27 mouse cellular contexts compared by ENCODE assay signal in the genomic region with DNA sequence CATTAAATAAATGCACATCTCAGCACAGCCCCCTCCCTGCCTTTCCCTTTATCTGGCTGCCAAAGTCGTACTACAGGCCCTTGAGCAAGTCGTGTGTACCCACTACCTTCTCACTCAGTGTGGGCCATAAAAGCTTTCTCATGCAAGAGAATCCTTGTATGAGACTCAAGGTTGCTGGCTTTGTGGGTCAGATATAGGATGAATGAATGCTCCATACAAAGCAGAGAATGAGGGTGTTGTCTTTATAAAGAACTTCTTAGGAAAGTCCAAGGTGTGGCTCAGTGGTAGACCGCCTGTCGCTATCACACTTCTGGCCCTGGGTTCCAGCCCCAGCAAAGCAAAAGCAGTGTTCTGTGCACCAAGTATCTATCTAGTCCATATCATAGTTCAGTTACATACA. TPM values are rescaled to one million over a fixed set of nuclear protein-coding genes. Genes with fewer than 3 reads are reported as not detected.
DNase-seq lines count a peak whose midpoint lies in the region; ATAC-seq and TF ChIP-seq lines count a peak whose summit lies in the region.
"Had no signal": no experiment of that assay in that cellular context is flagged by ENCODE, and none has a peak within 500 bp of the region (broad histone marks: within the 10 kb centered on the region; RNA-seq: fewer than 3 reads in every experiment).

No protein-coding gene starts in this region.

- H3K9me3 ChIP-seq in forebrain, embryonic 12.5 days = no peaks in the 10 kb centered on the region
- H3K9me3 ChIP-seq in forebrain, postnatal 0 days (ENCODE audit: low read length) = no peaks in the 10 kb centered on the region
- H3K9me3 ChIP-seq in hindbrain, embryonic 13.5 days = no peaks in the 10 kb centered on the region
- no peaks in the 10 kb centered on the region for H3K9me3 ChIP-seq in hindbrain, embryonic 16.5 days (ENCODE audit: control insufficient read depth, low read length)
- H3K9me3 ChIP-seq in embryonic facial prominence, embryonic 14.5 days (ENCODE audit: control insufficient read depth, low read length) = no peaks in the 10 kb centered on the region
- no peaks in the 10 kb centered on the region for H3K9me3 ChIP-seq in kidney, embryonic 15.5 days (replicated peaks)
- H3K9me3 ChIP-seq: heart, embryonic 10.5 days; limb, embryonic 12.5 days; liver, embryonic 12.5 days; midbrain, embryonic 12.5 days; stomach, embryonic 15.5 days had no signal

- H3K4me2 ChIP-seq in forebrain, embryonic 12.5 days = 0 out of 2 replicates have a peak overlapping the region, but pooled peaks have one; percentile 5
- H3K4me2 ChIP-seq in forebrain, postnatal 0 days (ENCODE audit: low read depth) = no peak overlapping the region
- peak overlapping the region; percentile 93; the same call in 1 of the 2 replicates for H3K4me2 ChIP-seq in hindbrain, embryonic 13.5 days
- no peak overlapping the region; the same call in 1 of the 2 replicates for H3K4me2 ChIP-seq in hindbrain, embryonic 16.5 days (ENCODE audit: low read length)
- peak overlapping the region; percentile 98; the same call in 1 of the 2 replicates for H3K4me2 ChIP-seq in embryonic facial prominence, embryonic 14.5 days (ENCODE audit: low read depth, low read length)
- no peak overlapping the region for H3K4me2 ChIP-seq in kidney, embryonic 15.5 days
- H3K4me2 ChIP-seq: liver, embryonic 12.5 days; stomach, embryonic 15.5 days had no signal

- no peak overlapping the region for H3K27ac ChIP-seq in forebrain, embryonic 12.5 days
- H3K27ac ChIP-seq in forebrain, postnatal 0 days (ENCODE audit: low read depth, low read length) = no peak overlapping the region
- no peak overlapping the region for H3K27ac ChIP-seq in hindbrain, embryonic 13.5 days
- no peak overlapping the region for H3K27ac ChIP-seq in hindbrain, embryonic 16.5 days (ENCODE audit: low read depth, low read length)
- H3K27ac ChIP-seq in embryonic facial prominence, embryonic 14.5 days (replicated peaks; ENCODE audit: low read depth, low read length) = no peak overlapping the region
- no peak overlapping the region for H3K27ac ChIP-seq in kidney, embryonic 15.5 days
- H3K27ac ChIP-seq: heart, embryonic 10.5 days; limb, embryonic 12.5 days; liver, embryonic 12.5 days; midbrain, embryonic 12.5 days; stomach, embryonic 15.5 days had no signal

- 49% methylated on average over 4 of the region's 4 CpGs for WGBS in forebrain, embryonic 12.5 days
- 36% methylated on average over 4 of the region's 4 CpGs for WGBS in forebrain, postnatal 0 days
- WGBS in hindbrain, embryonic 13.5 days = 68% methylated on average over 4 of the region's 4 CpGs
- 55% methylated on average over 4 of the region's 4 CpGs for WGBS in hindbrain, embryonic 16.5 days
- 63% methylated on average over 4 of the region's 4 CpGs for WGBS in embryonic facial prominence, embryonic 14.5 days
- 69% methylated on average over 4 of the region's 4 CpGs for WGBS in kidney, embryonic 15.5 days

- peak overlapping the region; percentile 30; the same call in 1 of the 2 replicates for H3K9ac ChIP-seq in forebrain, embryonic 12.5 days
- H3K9ac ChIP-seq in forebrain, postnatal 0 days = no peak overlapping the region
- H3K9ac ChIP-seq in hindbrain, embryonic 13.5 days = no peak overlapping the region
- H3K9ac ChIP-seq in hindbrain, embryonic 16.5 days (ENCODE audit: low read depth, low read length) = no peak overlapping the region
- no peak overlapping the region for H3K9ac ChIP-seq in embryonic facial prominence, embryonic 14.5 days (ENCODE audit: low read depth, low read length)
- H3K9ac ChIP-seq in kidney, embryonic 15.5 days = no peak overlapping the region
- H3K9ac ChIP-seq: limb, embryonic 12.5 days; liver, embryonic 12.5 days; liver, postnatal 0 days; stomach, embryonic 15.5 days had no signal

- no peak overlapping the region for H3K4me3 ChIP-seq in forebrain, embryonic 12.5 days (replicated peaks)
- no peak overlapping the region for H3K4me3 ChIP-seq in forebrain, postnatal 0 days (ENCODE audit: low read depth, low read length)
- no peak overlapping the region for H3K4me3 ChIP-seq in hindbrain, embryonic 13.5 days
- no peak overlapping the region for H3K4me3 ChIP-seq in hindbrain, embryonic 16.5 days (ENCODE audit: low read length)
- H3K4me3 ChIP-seq in embryonic facial prominence, embryonic 14.5 days (ENCODE audit: low read depth, low read length) = no peak overlapping the region
- H3K4me3 ChIP-seq in kidney, embryonic 15.5 days (replicated peaks) = no peak overlapping the region
- H3K4me3 ChIP-seq: heart, embryonic 10.5 days; limb, embryonic 12.5 days; liver, embryonic 12.5 days; midbrain, embryonic 12.5 days; myocyte; stomach, embryonic 15.5 days had no signal

- H3K36me3 ChIP-seq in forebrain, embryonic 12.5 days (replicated peaks) = peaks cover 54% of the 10 kb centered on the region
- H3K36me3 ChIP-seq in forebrain, postnatal 0 days (ENCODE audit: insufficient read depth) = peaks cover 43% of the 10 kb centered on the region
- peaks cover 58% of the 10 kb centered on the region for H3K36me3 ChIP-seq in hindbrain, embryonic 13.5 days
- H3K36me3 ChIP-seq in hindbrain, embryonic 16.5 days (ENCODE audit: control insufficient read depth, insufficient read depth, low read length) = peaks cover 33% of the 10 kb centered on the region
- peaks cover 58% of the 10 kb centered on the region for H3K36me3 ChIP-seq in embryonic facial prominence, embryonic 14.5 days (ENCODE audit: control insufficient read depth, insufficient read depth, low read length)
- H3K36me3 ChIP-seq in kidney, embryonic 15.5 days = peaks cover 59% of the 10 kb centered on the region

- peaks cover 19% of the 10 kb centered on the region for H3K27me3 ChIP-seq in forebrain, embryonic 12.5 days
- H3K27me3 ChIP-seq in forebrain, postnatal 0 days (ENCODE audit: insufficient read depth, low read length) = no peaks in the 10 kb centered on the region
- H3K27me3 ChIP-seq in hindbrain, embryonic 13.5 days = peaks cover 19% of the 10 kb centered on the region
- H3K27me3 ChIP-seq in hindbrain, embryonic 16.5 days (replicated peaks; ENCODE audit: control insufficient read depth, insufficient read depth, low read length) = peaks cover 4% of the 10 kb centered on the region
- peaks cover 22% of the 10 kb centered on the region for H3K27me3 ChIP-seq in embryonic facial prominence, embryonic 14.5 days (replicated peaks; ENCODE audit: control insufficient read depth, insufficient read depth, low read length)
- peaks cover 25% of the 10 kb centered on the region for H3K27me3 ChIP-seq in kidney, embryonic 15.5 days

- TF ChIP-seq CTCF in forebrain, postnatal 0 days (IDR thresholded peaks at IDR 0.05; ENCODE audit: low read depth) = no peak

- no peak for DNase-seq in forebrain, postnatal 0 days
- DNase-seq in ES-CJ7 (ENCODE audit: low read depth, low spot score) = peak; percentile 25
- no peak for DNase-seq in embryonic facial prominence, embryonic 14.5 days (ENCODE audit: low spot score)
- DNase-seq: adrenal gland, adult 2 months; cerebellum, adult 2 months; cerebellum, postnatal 14 days; gastrocnemius, postnatal 10 days; heart, postnatal 36 days; kidney, adult 8-10 months; kidney, postnatal 14 days; layer of hippocampus, adult 9-11 months; liver, postnatal 0 days; lung, postnatal 36 days; right cerebral cortex, postnatal 25 days had no signal

- H3K4me1 ChIP-seq in forebrain, embryonic 12.5 days = peaks cover 44% of the 10 kb centered on the region
- 0 out of 2 replicates have a peak, but pooled peaks cover 4% of the 10 kb centered on the region for H3K4me1 ChIP-seq in forebrain, postnatal 0 days (ENCODE audit: insufficient read depth)
- H3K4me1 ChIP-seq in hindbrain, embryonic 13.5 days (replicated peaks) = peaks cover 41% of the 10 kb centered on the region
- H3K4me1 ChIP-seq in hindbrain, embryonic 16.5 days (ENCODE audit: control insufficient read depth, insufficient read depth, low read depth, low read length) = peaks cover 16% of the 10 kb centered on the region
- 0 out of 2 replicates have a peak, but pooled peaks cover 2% of the 10 kb centered on the region for H3K4me1 ChIP-seq in embryonic facial prominence, embryonic 14.5 days (ENCODE audit: control insufficient read depth, insufficient read depth, low read length)
- peaks cover 17% of the 10 kb centered on the region for H3K4me1 ChIP-seq in kidney, embryonic 15.5 days

- ATAC-seq in forebrain, embryonic 12.5 days (ENCODE audit: low FRiP score) = no peak
- no peak for ATAC-seq in forebrain, postnatal 0 days
- ATAC-seq in hindbrain, embryonic 13.5 days (ENCODE audit: low FRiP score) = no peak
- ATAC-seq in hindbrain, embryonic 16.5 days = no peak
- ATAC-seq in embryonic facial prominence, embryonic 14.5 days (ENCODE audit: low read depth) = no peak
- no peak for ATAC-seq in kidney, embryonic 15.5 days (replicated peaks; ENCODE audit: low FRiP score)
- ATAC-seq: activated CD4-positive, CD25-positive, alpha-beta regulatory T cell, adult 4 months; intestine, embryonic 16.5 days; liver, embryonic 12.5 days; liver, postnatal 0 days had no signal

RNA-seq across cellular contexts. Expression of gene Fzd9, which starts 4.5 kb away (rescaled TPM):
- 23.1 and 27.7 TPM in 2 replicates for polyA plus RNA-seq in forebrain, embryonic 12.5 days (2016; fragmentation: Nextera tagmentation; extraction: Ambion mirVana)
- 16.5 and 19.7 TPM in 2 replicates for total RNA-seq in forebrain, postnatal 0 days (2014; rRNA removed)
- polyA plus RNA-seq in forebrain, postnatal 0 days (2015; fragmentation: Nextera tagmentation; extraction: Ambion mirVana) = 14.2 and 16.6 TPM in 2 replicates
- polyA plus RNA-seq in hindbrain, embryonic 13.5 days (2015; fragmentation: Nextera tagmentation; extraction: Ambion mirVana) = 12.3 and 14.3 TPM in 2 replicates
- 19.7 and 21.3 TPM in 2 replicates for polyA plus RNA-seq in hindbrain, embryonic 16.5 days (2015; fragmentation: Nextera tagmentation; extraction: Ambion mirVana)
- polyA plus RNA-seq in embryonic facial prominence, embryonic 14.5 days (2014; fragmentation: Nextera tagmentation; extraction: Ambion mirVana) = 21.6 and 21.7 TPM in 2 replicates
- 1.7 and 2.0 TPM in 2 replicates for polyA plus RNA-seq in kidney, embryonic 15.5 days (2015; fragmentation: Nextera tagmentation; extraction: Ambion mirVana)
- total RNA-seq: neutrophil, adult 5-6 weeks had no signal
- polyA plus RNA-seq: activated CD4-positive, CD25-positive, alpha-beta regulatory T cell, adult 4 months had no signal

RNA-seq across cellular contexts. Expression of gene Baz1b, which starts 59.5 kb away (rescaled TPM):
- 75.0 and 75.4 TPM in 2 replicates for polyA plus RNA-seq in forebrain, embryonic 12.5 days (2016; fragmentation: Nextera tagmentation; extraction: Ambion mirVana)
- total RNA-seq in forebrain, postnatal 0 days (2014; rRNA removed) = 44.4 and 51.6 TPM in 2 replicates
- polyA plus RNA-seq in forebrain, postnatal 0 days (2015; fragmentation: Nextera tagmentation; extraction: Ambion mirVana) = 11.1 and 15.0 TPM in 2 replicates
- 35.9 and 38.1 TPM in 2 replicates for polyA plus RNA-seq in hindbrain, embryonic 13.5 days (2015; fragmentation: Nextera tagmentation; extraction: Ambion mirVana)
- 20.5 and 21.6 TPM in 2 replicates for polyA plus RNA-seq in hindbrain, embryonic 16.5 days (2015; fragmentation: Nextera tagmentation; extraction: Ambion mirVana)
- 46.9 and 48.4 TPM in 2 replicates for polyA plus RNA-seq in embryonic facial prominence, embryonic 14.5 days (2014; fragmentation: Nextera tagmentation; extraction: Ambion mirVana)
- 40.4 and 42.3 TPM in 2 replicates for polyA plus RNA-seq in kidney, embryonic 15.5 days (2015; fragmentation: Nextera tagmentation; extraction: Ambion mirVana)

Comparison
In these comparisons a context has a peak if more than half of its experiments do, and no peak if none do; other contexts are left out.
1. H3K4me2 ChIP-seq: peak in forebrain, embryonic 12.5 days (single experiment), hindbrain, embryonic 13.5 days (single experiment) and embryonic facial prominence, embryonic 14.5 days (single experiment); none in forebrain, postnatal 0 days (single experiment), hindbrain, embryonic 16.5 days (single experiment) and kidney, embryonic 15.5 days (single experiment).